ENCODE assay signal across 27 mouse cellular contexts in genomic region chr15:32204908-32205307, GRCm38 (mm10). TPM values are rescaled to one million over a fixed set of nuclear protein-coding genes. Genes with fewer than 3 reads are reported as not detected.
DNase-seq lines count a peak whose midpoint lies in the region; ATAC-seq lines count a peak whose summit lies in the region.
"Had no signal": no experiment of that assay in that cellular context is flagged by ENCODE, and none has a peak within 500 bp of the region (broad histone marks: within the 10 kb centered on the region; RNA-seq: fewer than 3 reads in every experiment).

No protein-coding gene starts in this region.

- no peak overlapping the region for H3K4me3 ChIP-seq in midbrain, embryonic 11.5 days (ENCODE audit: low read depth, low read length)
- H3K4me3 ChIP-seq: erythroblast, embryonic 14.5 days; heart, embryonic 10.5 days; hindbrain, embryonic 12.5 days had no signal

- intact Hi-C loops in left cerebral cortex, postnatal 4 days (cut with DNase I) = no loop called here

- H3K27ac ChIP-seq in midbrain, embryonic 11.5 days (ENCODE audit: low read depth, low read length) = no peak overlapping the region
- H3K27ac ChIP-seq: heart, embryonic 10.5 days; hindbrain, embryonic 12.5 days had no signal

- no peak for ATAC-seq in midbrain, embryonic 11.5 days (ENCODE audit: low FRiP score)
- ATAC-seq: inflammation-experienced regulatory T-cells, adult 6 months; liver, postnatal 0 days had no signal

- peak; percentile 4 for DNase-seq in cerebellum, adult 11-12 months
- DNase-seq in cerebellum, adult 11 months = no peak
- DNase-seq in left cerebral cortex, adult 18-20 months (ENCODE audit: low spot score in 2 of 2) = peak; percentile 6 to 31
- DNase-seq in left cerebral cortex, postnatal 4 days = no peak
- peak; percentile 37 for DNase-seq in layer of hippocampus, adult 9-11 months
- peak; percentile 20 for DNase-seq in right cerebral cortex, postnatal 36 days (ENCODE audit: low spot score in 2 of 2)
- DNase-seq in kidney, postnatal 36 days = no peak
- no peak for DNase-seq in midbrain, embryonic 11.5 days (ENCODE audit: low spot score, missing footprints)
- DNase-seq: adrenal gland, adult 2 months; gastrocnemius, postnatal 25 days; heart, postnatal 10 days; kidney, adult 9 months; liver; liver, postnatal 0 days; lung, postnatal 14 days; thymus, postnatal 4 days had no signal

- H3K4me2 ChIP-seq in midbrain, embryonic 11.5 days = no peak overlapping the region
- H3K4me2 ChIP-seq: hindbrain, embryonic 12.5 days had no signal

- WGBS in midbrain, embryonic 11.5 days = 95% methylated on average over 10 of the region's 10 CpGs

- H3K27me3 ChIP-seq in midbrain, embryonic 11.5 days (ENCODE audit: control insufficient read depth, insufficient read depth, low read length) = no peaks in the 10 kb centered on the region
- H3K27me3 ChIP-seq: hindbrain, embryonic 12.5 days had no signal

- H3K9me3 ChIP-seq in midbrain, embryonic 11.5 days (ENCODE audit: control insufficient read depth, low read length) = no peaks in the 10 kb centered on the region
- H3K9me3 ChIP-seq: heart, embryonic 10.5 days; hindbrain, embryonic 12.5 days had no signal

- H3K9ac ChIP-seq in midbrain, embryonic 11.5 days (ENCODE audit: low read length) = no peak overlapping the region
- H3K9ac ChIP-seq: hindbrain, embryonic 12.5 days; liver, postnatal 0 days had no signal

- no peaks in the 10 kb centered on the region for H3K4me1 ChIP-seq in midbrain, embryonic 11.5 days (ENCODE audit: control insufficient read depth, insufficient read depth, low read length)
- H3K4me1 ChIP-seq: heart, embryonic 10.5 days; hindbrain, embryonic 12.5 days had no signal

- no peaks in the 10 kb centered on the region for H3K36me3 ChIP-seq in midbrain, embryonic 11.5 days (ENCODE audit: control insufficient read depth, insufficient read depth, low read length)
- H3K36me3 ChIP-seq: heart, embryonic 10.5 days; hindbrain, embryonic 12.5 days had no signal

RNA-seq across cellular contexts. Expression of gene Tas2r119, which starts 27.8 kb away (rescaled TPM):
- total RNA-seq in left cerebral cortex, adult 18-20 months (2021) = not detected
- not detected for total RNA-seq in left cerebral cortex, postnatal 4 days (2021)
- not detected in 2 replicates for polyA plus RNA-seq in midbrain, embryonic 11.5 days (2014; fragmentation: Nextera tagmentation; extraction: Ambion mirVana)
- total RNA-seq: adrenal gland, adult 2 months; gastrocnemius, postnatal 25 days; heart, postnatal 10 days; layer of hippocampus, postnatal 14 days; megakaryocyte-erythroid progenitor cell, adult 5-6 weeks; MEL; midbrain, postnatal 0 days had no signal
- polyA plus RNA-seq: adrenal gland, adult 2 months; brain, embryonic 14.5 days; embryonic facial prominence, embryonic 11.5 days; erythroblast, embryonic 14.5 days; heart, embryonic 10.5 days; hindbrain, embryonic 12.5 days; inflammation-experienced regulatory T-cells, adult 6 months; liver, postnatal 0 days; midbrain, postnatal 0 days; small intestine, adult 2 months had no signal

RNA-seq across cellular contexts. Expression of gene Sema5a, which starts 39.7 kb away (rescaled TPM):
- 10 to 100 TPM; 15.5 to 18.0 TPM for total RNA-seq in left cerebral cortex, adult 18-20 months (2021)
- total RNA-seq in left cerebral cortex, postnatal 4 days (2021) = 10 to 100 TPM; 21.2 to 26.5 TPM
- 3.4 and 3.5 TPM in 2 replicates for polyA plus RNA-seq in midbrain, embryonic 11.5 days (2014; fragmentation: Nextera tagmentation; extraction: Ambion mirVana)
- total RNA-seq: megakaryocyte-erythroid progenitor cell, adult 5-6 weeks; MEL had no signal
- polyA plus RNA-seq: erythroblast, embryonic 14.5 days; inflammation-experienced regulatory T-cells, adult 6 months had no signal

Comparison
In these comparisons a context has a peak if more than half of its experiments do, and no peak if none do; other contexts are left out.
1. DNase-seq: peak in cerebellum, adult 11-12 months (single experiment), left cerebral cortex, adult 18-20 months (2 of 2), layer of hippocampus, adult 9-11 months (single experiment) and right cerebral cortex, postnatal 36 days (2 of 2); none in cerebellum, adult 11 months (single experiment), left cerebral cortex, postnatal 4 days (single experiment), kidney, postnatal 36 days (0 of 2) and midbrain, embryonic 11.5 days (single experiment).